Mouse (Mus musculus) hindbrain, embryonic 10.5 days (tissue): ENCODE measurements around the gene Scgb1a1. TPM values are rescaled to one million over a fixed set of nuclear protein-coding genes. Genes with fewer than 3 reads are reported as not detected.
"Not testable (repeated sequence)": the region's sequence is repeated elsewhere in the genome, so short reads cannot be mapped to it uniquely, and the experiment has no call there.

Source experiments
- DNase-seq: peaks from one replicate; pipeline ENCODE4 v3.0.0-alpha.2; 2017; ENCODE audit warnings: low spot score
- H3K27ac ChIP-seq: fragments of 300-500 bp; sonication (generic); 2 replicates; pipeline ENCODE4 v1.5.1; 2016; ENCODE audit warnings: mild to moderate bottlenecking, moderate library complexity
- H3K27me3 ChIP-seq: fragments of 300-500 bp; sonication (generic); 2 replicates; pipeline ENCODE4 v1.6.1; 2016; ENCODE audit warnings: mild to moderate bottlenecking; ENCODE audit not compliant: poor library complexity, insufficient read depth, severe bottlenecking
- H3K36me3 ChIP-seq: fragments of 300-500 bp; sonication (generic); 2 replicates; pipeline ENCODE4 v1.6.1; 2016; ENCODE audit warnings: mild to moderate bottlenecking, moderate library complexity
- H3K4me1 ChIP-seq: fragments of 300-500 bp; sonication (generic); replicated peaks from 2 replicates; pipeline ENCODE4 v1.6.1; 2016; ENCODE audit warnings: mild to moderate bottlenecking
- H3K4me3 ChIP-seq: fragments of 300-500 bp; sonication (generic); 2 replicates; pipeline ENCODE4 v1.5.1; 2016; ENCODE audit warnings: mild to moderate bottlenecking, moderate library complexity
- H3K9me3 ChIP-seq: fragments of 300-500 bp; sonication (generic); 2 replicates; pipeline ENCODE4 v1.6.1; 2016; ENCODE audit warnings: mild to moderate bottlenecking, moderate library complexity
- WGBS: fragments of 180-500 bp; shearing (Covaris S2); methylation state at CpG from one replicate; pipeline ENCODE4 v1.1.7; 2016; 5-methylcytosine and 5-hydroxymethylcytosine counted together
- polyA plus RNA-seq: library from polyadenylated mRNA; unstranded; fragments of >200 nt; fragmentation: Nextera tagmentation; extraction: Ambion mirVana; gene quantifications from 2 replicates; pipeline ENCODE4 v1.2.1, GENCODE M21; 2016

Gene Scgb1a1
- polyA plus RNA-seq, 1 experiment from 2014 or later: not detected

- Histone ChIP-seq H3K27me3 (no peaks in the 10 kb centered on the region), H3K9me3 (no peaks in the 10 kb centered on the region)
Observed at GRCm38 (mm10) chr19:9057679-9058078, 30.1 kb downstream of the Scgb1a1 start.

GRCm38 (mm10) chr19:9055703-9056355 lies 31.9 kb downstream of the Scgb1a1 start:
- Histone ChIP-seq H3K27me3 (no peaks in the 10 kb centered on the region), H3K36me3 (no peaks in the 10 kb centered on the region), H3K27ac (no peak overlapping the region), H3K9me3 (no peaks in the 10 kb centered on the region), H3K4me1 (no peaks in the 10 kb centered on the region), H3K4me3 (no peak overlapping the region)
- DNase-seq: no peak
- WGBS: 88% methylated on average over 4 of the region's 4 CpGs

More at GRCm38 (mm10) chr19:9057679-9058078, 30.1 kb downstream of the Scgb1a1 start:
- Histone ChIP-seq H3K36me3 (no peaks in the 10 kb centered on the region), H3K4me3 (no peak overlapping the region), H3K4me1 (peaks cover 4% of the 10 kb centered on the region; the same call in 1 of the 2 replicates), H3K27ac (no peak overlapping the region)
- no peak for DNase-seq

GRCm38 (mm10) chr19:9055153-9055552 lies 32.6 kb downstream of the Scgb1a1 start:
- 33% methylated on average over 2 of the region's 2 CpGs for WGBS
- Histone ChIP-seq H3K4me3 (no peak overlapping the region), H3K27me3 (no peaks in the 10 kb centered on the region), H3K9me3 (no peaks in the 10 kb centered on the region), H3K27ac (no peak overlapping the region), H3K36me3 (no peaks in the 10 kb centered on the region), H3K4me1 (no peaks in the 10 kb centered on the region)
- DNase-seq: no peak

- 71% methylated on average over 6 of the region's 6 CpGs for WGBS
Observed at GRCm38 (mm10) chr19:9052803-9053431, 34.8 kb downstream of the Scgb1a1 start.

GRCm38 (mm10) chr19:9051985-9052384 lies 35.8 kb downstream of the Scgb1a1 start:
- not testable (repeated sequence) for H3K9me3 ChIP-seq, DNase-seq, H3K27me3 ChIP-seq, H3K27ac ChIP-seq, H3K4me1 ChIP-seq, H3K4me3 ChIP-seq, H3K36me3 ChIP-seq
- 87% methylated on average over 4 of the region's 4 CpGs for WGBS

More at GRCm38 (mm10) chr19:9052803-9053431, 34.8 kb downstream of the Scgb1a1 start:
- Histone ChIP-seq H3K4me1 (no peaks in the 10 kb centered on the region), H3K27ac (no peak overlapping the region), H3K9me3 (no peaks in the 10 kb centered on the region), H3K4me3 (no peak overlapping the region), H3K27me3 (no peaks in the 10 kb centered on the region), H3K36me3 (no peaks in the 10 kb centered on the region)
- no peak for DNase-seq

- H3K36me3 ChIP-seq: no peaks in the 10 kb centered on the region
- no peaks in the 10 kb centered on the region for H3K9me3 ChIP-seq
- 72% methylated on average over 9 of the region's 9 CpGs for WGBS
- DNase-seq: no peak
- no peak overlapping the region for H3K4me3 ChIP-seq
- H3K27me3 ChIP-seq: no peaks in the 10 kb centered on the region
- no peaks in the 10 kb centered on the region; the same call in 1 of the 2 replicates for H3K4me1 ChIP-seq
- H3K27ac ChIP-seq: no peak overlapping the region
Observed at GRCm38 (mm10) chr19:9050294-9051229, 37.2 kb downstream of the Scgb1a1 start.

GRCm38 (mm10) chr19:9048981-9049687 lies 38.6 kb downstream of the Scgb1a1 start:
- no peak for DNase-seq
- H3K36me3 ChIP-seq: no peaks in the 10 kb centered on the region
- no peaks in the 10 kb centered on the region for H3K27me3 ChIP-seq
- no peak overlapping the region for H3K4me3 ChIP-seq
- H3K4me1 ChIP-seq: no peaks in the 10 kb centered on the region; the same call in 1 of the 2 replicates
- 89% methylated on average over 4 of the region's 4 CpGs for WGBS
- H3K9me3 ChIP-seq: no peaks in the 10 kb centered on the region
- no peak overlapping the region for H3K27ac ChIP-seq

- Histone ChIP-seq H3K27ac (no peak overlapping the region), H3K36me3 (no peaks in the 10 kb centered on the region)
- DNase-seq: no peak
Observed at GRCm38 (mm10) chr19:9047946-9048387, 39.8 kb downstream of the Scgb1a1 start.

GRCm38 (mm10) chr19:9047207-9047945 lies 40.4 kb downstream of the Scgb1a1 start:
- no peak overlapping the region for H3K4me3 ChIP-seq
- 66% methylated on average over 7 of the region's 7 CpGs for WGBS
- H3K36me3 ChIP-seq: no peaks in the 10 kb centered on the region
- H3K4me1 ChIP-seq: no peaks in the 10 kb centered on the region; the same call in 1 of the 2 replicates
- H3K27me3 ChIP-seq: no peaks in the 10 kb centered on the region
- DNase-seq: no peak
- H3K9me3 ChIP-seq: no peaks in the 10 kb centered on the region
- no peak overlapping the region; the same call in 1 of the 2 replicates for H3K27ac ChIP-seq

More at GRCm38 (mm10) chr19:9047946-9048387, 39.8 kb downstream of the Scgb1a1 start:
- H3K4me1 ChIP-seq: no peaks in the 10 kb centered on the region; the same call in 1 of the 2 replicates
- no peak overlapping the region for H3K4me3 ChIP-seq
- no peaks in the 10 kb centered on the region for H3K9me3 ChIP-seq
- 84% methylated on average over 1 of the region's 1 CpGs for WGBS
- H3K27me3 ChIP-seq: no peaks in the 10 kb centered on the region

GRCm38 (mm10) chr19:9044291-9044690 lies 43.5 kb downstream of the Scgb1a1 start:
- 84% methylated on average over 4 of the region's 4 CpGs for WGBS
- DNase-seq: no peak
- H3K36me3 ChIP-seq: no peaks in the 10 kb centered on the region
- no peak overlapping the region for H3K4me3 ChIP-seq
- H3K27ac ChIP-seq: no peak overlapping the region
- no peaks in the 10 kb centered on the region for H3K27me3 ChIP-seq
- no peaks in the 10 kb centered on the region; the same call in 1 of the 2 replicates for H3K4me1 ChIP-seq
- no peaks in the 10 kb centered on the region for H3K9me3 ChIP-seq

- H3K27ac ChIP-seq: no peak overlapping the region
- H3K27me3 ChIP-seq: no peaks in the 10 kb centered on the region
- DNase-seq: no peak
- no peaks in the 10 kb centered on the region; the same call in 1 of the 2 replicates for H3K4me1 ChIP-seq
- no peak overlapping the region for H3K4me3 ChIP-seq
- H3K36me3 ChIP-seq: no peaks in the 10 kb centered on the region
- H3K9me3 ChIP-seq: no peaks in the 10 kb centered on the region
- 85% methylated on average over 1 of the region's 1 CpGs for WGBS
Observed at GRCm38 (mm10) chr19:9043123-9043522, 44.6 kb downstream of the Scgb1a1 start.

GRCm38 (mm10) chr19:9041074-9041473 lies 46.7 kb downstream of the Scgb1a1 start:
- no peak for DNase-seq
- H3K9me3 ChIP-seq: no peaks in the 10 kb centered on the region
- no peaks in the 10 kb centered on the region for H3K27me3 ChIP-seq
- no peaks in the 10 kb centered on the region for H3K4me1 ChIP-seq
- no peaks in the 10 kb centered on the region for H3K36me3 ChIP-seq
- no peak overlapping the region for H3K27ac ChIP-seq
- H3K4me3 ChIP-seq: no peak overlapping the region
